Mouse (Mus musculus): ENCODE measurements around the gene Ddx42. TPM values are rescaled to one million over a fixed set of nuclear protein-coding genes. Genes with fewer than 3 reads are reported as not detected.

The Ddx42 gene
- polyA plus RNA-seq (2016; fragmentation: Nextera tagmentation; extraction: Ambion mirVana), result 63.7 and 70.3 TPM in 2 replicates

DNA sequence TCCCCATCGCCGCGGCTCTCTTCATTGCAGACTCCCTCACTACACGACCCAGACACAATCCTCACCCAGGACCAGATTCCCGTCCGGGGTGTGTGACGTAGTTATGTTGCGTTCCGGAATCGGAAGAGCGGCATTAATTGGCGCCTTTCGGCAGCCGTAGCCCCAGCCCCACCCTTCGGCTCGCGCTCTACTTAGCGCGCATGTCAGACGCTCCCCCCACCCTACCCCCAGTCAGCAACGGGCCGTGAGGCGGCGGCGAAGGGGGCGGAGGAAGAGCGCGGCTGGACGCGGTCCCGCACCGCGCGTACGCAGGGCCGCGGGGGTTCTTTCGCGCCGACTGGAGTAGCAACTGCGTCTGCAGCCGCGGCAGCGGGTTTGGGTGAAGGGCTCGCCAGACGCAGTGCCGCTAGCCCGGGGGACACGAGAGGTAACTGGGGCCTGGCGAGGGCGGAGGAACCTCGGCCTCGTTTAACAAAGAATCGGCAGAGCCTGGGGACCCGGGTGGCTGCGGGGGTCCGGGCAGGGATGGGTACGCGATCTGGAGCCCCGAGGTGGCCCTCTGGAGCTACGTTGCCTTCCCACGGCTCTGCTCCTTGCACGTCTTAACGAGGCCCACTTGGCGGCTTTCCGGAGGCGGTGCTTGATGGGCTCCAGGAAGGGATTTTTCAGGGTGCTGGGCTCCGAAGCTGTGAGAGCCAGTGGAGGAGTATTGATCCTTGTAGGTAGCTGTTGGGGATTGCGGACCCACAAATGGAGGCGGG, at the start of gene Ddx42:
TSS of gene Ddx42 (plus strand) at position 197 of the 761 bp plus-strand sequence.
- H3K9me3 ChIP-seq, result no peaks in the 10 kb centered on the region
- peaks cover 13% of the 10 kb centered on the region for H3K36me3 ChIP-seq
- WGBS, result under 1% methylated on average over 70 of the region's 70 CpGs
- H3K27ac ChIP-seq, result peak within 1 kb of the TSS; percentile 97
- H3K4me3 ChIP-seq, result peak within 1 kb of the TSS; percentile 93
- no peaks in the 10 kb centered on the region for H3K27me3 ChIP-seq (ENCODE audit: insufficient read depth, poor library complexity, severe bottlenecking)
- peak; percentile 96 for DNase-seq (ENCODE audit: low spot score)
- peaks cover 21% of the 10 kb centered on the region for H3K4me1 ChIP-seq

DNA sequence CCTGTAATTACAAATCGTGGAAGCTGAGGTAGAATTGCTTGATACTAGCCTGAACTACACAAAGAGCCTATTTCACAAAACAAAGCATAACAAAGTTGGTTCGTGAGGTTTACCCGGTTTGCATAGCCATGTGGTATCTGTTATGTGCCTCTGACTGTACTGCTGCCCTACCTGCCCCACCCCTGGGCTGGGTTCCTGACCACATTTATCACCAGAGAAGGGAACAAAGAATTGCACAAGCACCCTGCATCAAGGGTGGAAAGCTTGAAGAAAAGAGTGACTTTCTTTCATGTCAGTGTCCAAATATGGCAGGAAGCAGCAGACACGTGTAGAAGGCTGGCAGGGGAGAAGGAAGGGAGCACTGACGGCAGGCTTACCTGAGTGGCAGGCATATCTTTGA, 49.3 kb upstream of the Ddx42 start:
- no peak for DNase-seq (ENCODE audit: low spot score)
- WGBS, result 80% methylated on average over 5 of the region's 5 CpGs
- Histone ChIP-seq H3K4me1 (peaks cover 7% of the 10 kb centered on the region), H3K9me3 (no peaks in the 10 kb centered on the region), H3K36me3 (peaks cover 59% of the 10 kb centered on the region), H3K4me3 (no peak overlapping the region), H3K27me3 (ENCODE audit: insufficient read depth, poor library complexity, severe bottlenecking) (no peaks in the 10 kb centered on the region), H3K27ac (no peak overlapping the region)

DNA sequence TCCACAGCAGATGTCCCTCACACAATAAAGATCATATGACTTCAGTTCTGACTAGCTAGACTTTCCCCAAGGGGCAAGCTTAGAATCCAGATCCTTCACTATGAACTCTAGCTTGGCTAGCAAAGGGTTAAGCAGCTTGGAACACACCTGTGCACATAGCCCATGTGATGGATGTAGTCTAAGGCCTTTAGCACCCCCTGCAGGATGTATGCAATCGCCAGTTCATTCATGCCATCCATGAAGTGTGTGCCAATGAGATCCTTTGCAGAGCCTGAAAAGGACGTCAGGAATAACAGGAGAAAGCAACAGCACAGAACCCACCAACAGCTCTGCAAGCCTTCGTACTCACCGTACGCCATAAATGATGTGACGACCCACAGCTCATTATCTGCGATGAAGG, 45.9 kb upstream of the Ddx42 start:
- H3K36me3 ChIP-seq, result peaks cover 46% of the 10 kb centered on the region
- no peak overlapping the region for H3K4me3 ChIP-seq
- no peaks in the 10 kb centered on the region for H3K4me1 ChIP-seq
- DNase-seq (ENCODE audit: low spot score), result no peak
- H3K27ac ChIP-seq, result no peak overlapping the region
- H3K27me3 ChIP-seq (ENCODE audit: insufficient read depth, poor library complexity, severe bottlenecking), result no peaks in the 10 kb centered on the region
- H3K9me3 ChIP-seq, result no peaks in the 10 kb centered on the region
- 79% methylated on average over 7 of the region's 7 CpGs for WGBS

DNA sequence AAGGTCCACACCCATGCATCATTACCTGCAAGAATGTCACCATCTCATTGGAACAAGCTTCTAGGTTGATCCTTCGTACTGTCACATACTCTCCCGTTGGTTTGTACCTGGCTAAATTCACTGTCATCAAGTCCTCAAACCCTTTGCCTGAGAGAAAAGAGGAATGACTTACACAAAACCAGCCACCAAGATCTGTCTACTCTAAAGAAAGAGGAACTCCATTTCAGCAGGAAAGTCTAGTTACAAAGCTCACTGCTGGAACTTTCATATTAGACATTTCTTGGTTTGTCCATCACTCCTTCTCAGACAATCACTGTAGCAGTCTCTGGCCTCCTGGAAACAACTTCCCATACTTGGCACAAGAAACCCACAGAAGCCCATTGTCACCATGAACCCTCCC, 43.5 kb upstream of the Ddx42 start:
- Histone ChIP-seq H3K4me3 (no peak overlapping the region), H3K27me3 (ENCODE audit: insufficient read depth, poor library complexity, severe bottlenecking) (no peaks in the 10 kb centered on the region), H3K4me1 (no peaks in the 10 kb centered on the region), H3K9me3 (no peaks in the 10 kb centered on the region), H3K27ac (no peak overlapping the region), H3K36me3 (peaks cover 26% of the 10 kb centered on the region)
- WGBS, result 90% methylated on average over 2 of the region's 2 CpGs
- DNase-seq (ENCODE audit: low spot score), result no peak

DNA sequence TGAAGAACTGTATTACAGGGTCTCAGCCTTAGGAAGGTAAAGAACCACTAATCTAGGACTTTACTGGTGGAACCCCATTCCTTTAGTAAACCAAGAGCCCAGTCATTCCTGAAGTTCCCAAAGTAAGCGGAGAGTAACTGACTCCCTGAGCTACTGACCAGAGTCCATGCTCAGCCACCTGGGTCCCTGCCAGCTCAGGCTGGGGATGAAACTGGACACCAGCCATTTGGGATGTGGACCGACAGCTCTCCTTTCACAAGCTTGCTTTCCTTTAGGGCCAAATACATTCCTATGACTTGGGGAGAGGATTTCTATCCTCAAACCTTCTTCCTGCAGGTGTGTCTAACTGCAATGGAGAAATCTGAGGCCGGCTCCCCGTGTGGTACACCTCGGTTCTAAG, 42.4 kb upstream of the Ddx42 start:
- Histone ChIP-seq H3K27me3 (ENCODE audit: insufficient read depth, poor library complexity, severe bottlenecking) (no peaks in the 10 kb centered on the region), H3K36me3 (peaks cover 25% of the 10 kb centered on the region), H3K9me3 (no peaks in the 10 kb centered on the region), H3K27ac (no peak overlapping the region), H3K4me1 (peaks cover 4% of the 10 kb centered on the region; the same call in 1 of the 2 replicates), H3K4me3 (no peak overlapping the region)
- WGBS, result 80% methylated on average over 5 of the region's 5 CpGs
- no peak for DNase-seq (ENCODE audit: low spot score)

DNA sequence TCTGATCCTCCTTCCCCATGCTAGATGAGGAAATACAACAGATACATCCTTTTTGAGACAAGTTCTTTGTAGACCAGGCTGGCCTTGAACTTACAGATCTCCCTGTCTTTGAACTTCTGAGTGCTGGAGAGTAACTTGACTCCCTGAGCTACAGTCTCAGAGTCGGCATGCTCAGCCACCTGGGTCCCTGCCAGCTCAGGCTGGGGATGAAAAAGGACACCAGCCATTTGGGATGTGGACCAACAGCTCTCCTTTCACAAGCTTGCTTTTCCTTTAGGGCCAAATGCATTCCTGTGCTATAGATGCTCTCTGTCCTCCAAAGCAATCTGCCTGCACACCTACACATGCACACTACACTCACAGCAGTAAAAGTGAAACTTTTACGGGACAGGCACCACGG, 41.6 kb upstream of the Ddx42 start:
- peaks cover 22% of the 10 kb centered on the region for H3K36me3 ChIP-seq
- H3K9me3 ChIP-seq, result no peaks in the 10 kb centered on the region
- H3K27me3 ChIP-seq (ENCODE audit: insufficient read depth, poor library complexity, severe bottlenecking), result no peaks in the 10 kb centered on the region
- no peak overlapping the region for H3K27ac ChIP-seq
- WGBS, result 65% methylated on average over 3 of the region's 3 CpGs
- no peak for DNase-seq (ENCODE audit: low spot score)
- H3K4me3 ChIP-seq, result no peak overlapping the region
- H3K4me1 ChIP-seq, result peaks cover 8% of the 10 kb centered on the region; the same call in 1 of the 2 replicates

DNA sequence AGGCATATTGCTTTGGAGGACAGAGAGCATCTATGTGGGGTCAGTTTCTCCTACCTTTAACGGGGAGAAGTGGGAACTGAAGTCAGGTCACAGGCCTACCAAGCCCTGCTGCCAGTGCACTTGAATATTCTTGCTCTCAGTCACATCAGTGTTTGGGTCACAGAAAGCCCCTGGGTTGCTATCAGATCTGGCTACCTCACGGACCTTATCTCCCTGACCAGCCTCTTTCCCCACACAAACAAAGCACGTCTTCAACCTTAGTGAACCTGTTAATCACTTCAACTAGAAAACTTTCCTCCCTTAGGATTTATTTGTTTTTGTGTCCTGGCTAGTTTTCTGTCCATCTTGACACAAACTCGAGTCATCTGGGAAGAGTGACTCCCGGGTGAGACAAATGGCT, 40.4 kb upstream of the Ddx42 start:
- Histone ChIP-seq H3K4me3 (no peak overlapping the region), H3K9me3 (no peaks in the 10 kb centered on the region), H3K36me3 (peaks cover 13% of the 10 kb centered on the region; the same call in 1 of the 2 replicates), H3K27me3 (ENCODE audit: insufficient read depth, poor library complexity, severe bottlenecking) (no peaks in the 10 kb centered on the region), H3K27ac (no peak overlapping the region), H3K4me1 (peaks cover 8% of the 10 kb centered on the region; the same call in 1 of the 2 replicates)
- 56% methylated on average over 5 of the region's 5 CpGs for WGBS
- no peak for DNase-seq (ENCODE audit: low spot score)

DNA sequence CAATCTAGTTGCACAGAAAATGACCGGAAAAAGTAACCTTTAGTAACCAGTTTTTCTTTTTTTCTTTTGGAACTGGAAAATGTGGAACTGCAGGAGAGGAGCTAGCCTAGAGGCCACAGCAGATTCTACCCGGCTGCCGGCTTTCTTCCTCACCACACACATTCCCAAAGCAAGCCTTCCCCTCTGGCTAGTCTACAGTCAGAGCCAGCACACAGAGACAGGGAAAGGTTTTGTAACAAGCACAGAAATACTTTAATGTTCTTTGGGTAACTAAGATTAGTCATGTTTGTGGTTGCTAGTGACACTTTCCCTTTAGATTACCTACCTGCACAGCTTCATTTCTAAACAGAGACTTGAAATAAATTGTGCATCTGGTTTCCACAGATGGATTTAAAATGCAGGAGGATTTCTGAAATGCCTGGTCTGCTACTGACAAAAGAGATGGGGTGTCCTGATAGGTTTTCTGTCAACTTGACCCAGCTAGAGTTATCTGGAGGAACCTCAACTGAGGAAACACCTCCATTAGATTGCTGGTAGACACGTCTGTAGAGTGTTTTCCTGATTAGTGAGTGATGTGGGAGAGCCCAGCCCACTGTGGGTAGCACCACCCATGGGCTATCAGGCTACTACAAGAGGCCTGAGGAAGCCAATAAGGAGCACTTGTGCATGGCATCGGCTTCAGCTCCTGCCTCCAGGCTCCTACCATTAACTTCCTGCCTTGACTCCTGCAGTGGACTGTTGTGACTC, 38.5 kb upstream of the Ddx42 start:
- Histone ChIP-seq H3K27ac (no peak overlapping the region), H3K36me3 (0 out of 2 replicates have a peak, but pooled peaks cover 5% of the 10 kb centered on the region), H3K9me3 (no peaks in the 10 kb centered on the region), H3K4me3 (no peak overlapping the region), H3K27me3 (ENCODE audit: insufficient read depth, poor library complexity, severe bottlenecking) (no peaks in the 10 kb centered on the region), H3K4me1 (peaks cover 8% of the 10 kb centered on the region; the same call in 1 of the 2 replicates)
- 58% methylated on average over 5 of the region's 5 CpGs for WGBS
- no peak for DNase-seq (ENCODE audit: low spot score)

DNA sequence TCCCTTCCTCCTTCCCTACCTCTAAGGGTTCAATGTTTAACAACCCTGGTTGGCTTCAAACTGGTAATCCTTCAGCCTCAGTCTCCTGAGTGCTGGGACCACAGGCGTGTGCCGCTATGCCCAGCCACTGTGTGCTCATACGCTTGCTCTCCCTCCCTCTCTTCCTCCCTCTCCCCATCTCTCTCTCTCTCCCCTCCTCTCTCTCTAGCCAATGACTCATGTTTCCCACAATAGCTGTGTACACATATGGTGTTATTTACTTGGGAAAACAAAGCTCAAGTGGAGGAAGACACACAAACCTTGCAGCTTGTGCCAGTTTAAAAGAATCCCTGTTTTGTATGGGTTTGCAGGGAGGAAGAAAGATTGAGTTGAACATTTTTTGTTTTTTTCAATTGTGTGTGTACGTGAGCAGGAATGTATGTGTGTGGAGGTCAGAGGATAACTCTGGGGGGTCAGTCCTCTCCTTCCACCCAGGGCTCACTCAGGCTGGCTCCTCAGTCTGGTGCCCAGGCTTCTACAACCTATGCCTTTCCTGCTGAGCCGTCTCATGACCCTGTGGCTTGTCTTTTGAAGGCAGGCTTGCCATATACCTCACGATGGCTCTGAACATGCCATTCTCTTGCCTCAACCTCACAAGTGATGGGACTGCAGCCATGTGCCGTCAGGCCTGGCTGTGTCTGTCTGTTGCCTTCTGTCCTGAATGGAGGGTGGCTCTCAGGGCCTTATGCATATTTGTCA, 36.8 kb upstream of the Ddx42 start:
- no peak overlapping the region for H3K27ac ChIP-seq
- no peaks in the 10 kb centered on the region for H3K9me3 ChIP-seq
- 68% methylated on average over 7 of the region's 7 CpGs for WGBS
- peaks cover 8% of the 10 kb centered on the region; the same call in 1 of the 2 replicates for H3K4me1 ChIP-seq
- H3K27me3 ChIP-seq (ENCODE audit: insufficient read depth, poor library complexity, severe bottlenecking), result no peaks in the 10 kb centered on the region
- H3K4me3 ChIP-seq, result no peak overlapping the region
- no peak for DNase-seq (ENCODE audit: low spot score)
- H3K36me3 ChIP-seq, result peaks cover 6% of the 10 kb centered on the region; the same call in 1 of the 2 replicates

DNA sequence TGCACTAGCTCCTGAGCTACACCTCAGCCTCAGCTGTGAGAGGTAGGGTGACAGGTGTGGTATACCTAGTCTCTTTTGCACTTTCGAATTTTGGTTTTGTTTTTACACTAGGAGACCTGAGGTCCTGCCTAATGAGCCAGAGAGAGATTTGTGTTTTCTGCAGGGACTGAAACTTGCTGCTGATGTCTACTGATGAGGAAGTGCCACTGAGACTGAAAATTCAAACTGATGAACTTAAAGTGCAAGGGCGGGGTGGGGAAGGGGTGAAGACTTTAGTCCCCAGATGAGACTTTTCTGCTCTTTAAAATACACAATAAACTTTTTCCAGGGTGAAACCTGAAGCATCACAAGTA, 36.3 kb upstream of the Ddx42 start:
- H3K4me3 ChIP-seq, result no peak overlapping the region
- H3K4me1 ChIP-seq, result peaks cover 8% of the 10 kb centered on the region; the same call in 1 of the 2 replicates
- DNase-seq (ENCODE audit: low spot score), result no peak
- WGBS, result 85% methylated on average over 2 of the region's 2 CpGs
- no peaks in the 10 kb centered on the region for H3K9me3 ChIP-seq
- H3K36me3 ChIP-seq, result peaks cover 6% of the 10 kb centered on the region; the same call in 1 of the 2 replicates
- no peak overlapping the region for H3K27ac ChIP-seq
- H3K27me3 ChIP-seq (ENCODE audit: insufficient read depth, poor library complexity, severe bottlenecking), result no peaks in the 10 kb centered on the region

DNA sequence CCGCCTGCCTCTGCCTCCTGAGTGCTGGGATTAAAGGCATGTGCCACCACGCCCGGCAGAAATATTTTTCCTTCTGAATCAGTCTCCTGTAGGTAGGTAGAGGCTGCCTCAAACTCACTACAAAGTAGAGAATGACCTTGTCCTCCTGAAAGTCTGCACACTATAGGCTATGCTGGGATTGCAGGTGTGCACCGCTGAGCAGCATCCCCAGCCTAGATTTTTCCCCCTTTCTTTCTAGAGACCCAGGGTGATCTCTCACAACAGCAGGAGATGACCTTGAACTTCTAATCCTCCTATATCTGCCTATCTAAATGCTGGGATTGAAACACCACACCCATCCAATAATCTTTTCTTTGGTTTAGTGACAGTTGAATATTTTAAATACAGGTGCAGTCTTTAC, 29.4 kb upstream of the Ddx42 start:
- Histone ChIP-seq H3K4me3 (no peak overlapping the region), H3K9me3 (no peaks in the 10 kb centered on the region), H3K27ac (no peak overlapping the region), H3K36me3 (peaks cover 6% of the 10 kb centered on the region; the same call in 1 of the 2 replicates), H3K4me1 (peaks cover 3% of the 10 kb centered on the region), H3K27me3 (ENCODE audit: insufficient read depth, poor library complexity, severe bottlenecking) (no peaks in the 10 kb centered on the region)
- DNase-seq (ENCODE audit: low spot score), result no peak
- 87% methylated on average over 4 of the region's 4 CpGs for WGBS

DNA sequence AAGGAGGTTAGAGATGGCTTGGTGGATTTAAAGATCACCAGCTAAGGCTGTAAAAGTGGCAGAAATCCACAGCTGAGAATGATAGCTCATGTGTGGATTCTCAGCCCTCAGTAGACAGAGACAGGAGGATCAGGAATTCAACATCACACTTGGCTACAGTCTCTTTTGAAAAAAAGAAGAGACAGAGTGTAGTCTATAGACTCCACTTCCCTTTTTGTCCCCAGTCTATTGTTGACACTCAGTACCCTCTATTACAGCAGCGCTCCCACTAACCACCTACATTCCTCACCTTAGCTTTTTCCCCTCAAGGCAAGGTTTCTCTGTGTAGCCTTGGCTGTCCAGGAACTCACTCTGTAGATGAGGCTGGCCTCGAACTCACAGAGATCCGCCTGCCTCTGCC, 25.0 kb upstream of the Ddx42 start:
- peaks cover 10% of the 10 kb centered on the region for H3K4me1 ChIP-seq
- DNase-seq (ENCODE audit: low spot score), result no peak
- H3K27ac ChIP-seq, result no peak overlapping the region
- H3K9me3 ChIP-seq, result no peaks in the 10 kb centered on the region
- 92% methylated on average over 3 of the region's 3 CpGs for WGBS
- H3K4me3 ChIP-seq, result no peak overlapping the region
- peaks cover 4% of the 10 kb centered on the region; the same call in 1 of the 2 replicates for H3K36me3 ChIP-seq
- H3K27me3 ChIP-seq (ENCODE audit: insufficient read depth, poor library complexity, severe bottlenecking), result no peaks in the 10 kb centered on the region

DNA sequence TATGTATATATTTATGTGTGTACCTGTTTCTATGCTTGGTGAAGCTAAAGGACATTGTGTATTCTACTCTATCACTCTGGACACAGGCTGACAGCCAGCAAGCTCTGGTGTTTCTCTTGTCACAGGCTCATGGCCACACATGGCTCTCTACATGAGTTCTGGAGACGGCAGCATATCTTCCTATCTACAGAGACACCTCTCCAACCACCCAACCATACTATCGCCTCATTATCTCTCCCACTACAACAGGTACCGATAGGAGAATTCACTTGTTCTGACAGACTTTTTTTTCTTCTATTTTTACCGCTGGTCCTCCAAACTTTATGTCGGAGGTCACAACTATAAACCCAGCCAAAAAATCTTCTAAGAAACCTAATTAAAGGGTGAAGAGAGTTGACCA, 24.5 kb upstream of the Ddx42 start:
- Histone ChIP-seq H3K4me3 (peak overlapping the region; percentile 82), H3K4me1 (peaks cover 10% of the 10 kb centered on the region), H3K27me3 (ENCODE audit: insufficient read depth, poor library complexity, severe bottlenecking) (no peaks in the 10 kb centered on the region), H3K36me3 (peaks cover 9% of the 10 kb centered on the region), H3K27ac (no peak overlapping the region), H3K9me3 (no peaks in the 10 kb centered on the region)
- no peak for DNase-seq (ENCODE audit: low spot score)
- 60% methylated on average over 5 of the region's 5 CpGs for WGBS
